Mouse (Mus musculus) myocyte (in vitro differentiated cells): ENCODE data around the gene Ppp1r14a. TPM values are rescaled to one million over a fixed set of nuclear protein-coding genes. Genes with fewer than 3 reads are reported as not detected.

Experiments
- H3K27me3 ChIP-seq: one replicate; pipeline ENCODE4 v1.6.1; 2011; ENCODE audit not compliant: control insufficient read depth, insufficient read depth, insufficient read length
- H3K36me3 ChIP-seq: one replicate; pipeline ENCODE4 v1.6.1; 2011; ENCODE audit not compliant: control insufficient read depth, insufficient read depth
- H3K4me2 ChIP-seq: one replicate; pipeline ENCODE4 v1.6.1; 2011; ENCODE audit warnings: low read depth, control low read depth
- H3K4me3 ChIP-seq: one replicate; pipeline ENCODE4 v1.5.1; 2011; ENCODE audit warnings: mild to moderate bottlenecking, control low read depth, moderate library complexity
- H3K79me2 ChIP-seq: one replicate; pipeline ENCODE4 v1.6.1; 2011; ENCODE audit not compliant: control insufficient read depth, insufficient read depth
- H3ac ChIP-seq: one replicate; pipeline ENCODE4 v1.6.1; 2011; ENCODE audit not compliant: control insufficient read depth, insufficient read length
- CEBPB ChIP-seq: IDR thresholded peaks from 2 replicates; pipeline ENCODE4 v1.6.1; 2011; ENCODE audit warnings: mild to moderate bottlenecking, moderate library complexity; ENCODE audit not compliant: poor library complexity, insufficient read depth, severe bottlenecking
- E2F4 ChIP-seq: IDR thresholded peaks from one replicate; pipeline ENCODE4 v1.6.1; 2011; ENCODE audit warnings: mild to moderate bottlenecking, control low read depth, moderate library complexity; ENCODE audit not compliant: insufficient read depth
- MAX ChIP-seq: IDR thresholded peaks from one replicate; pipeline ENCODE4 v1.6.1; 2011; ENCODE audit warnings: low read depth, mild to moderate bottlenecking, control low read depth
- MYOD1 ChIP-seq, 3 experiments: IDR thresholded peaks; one replicate each; pipeline ENCODE4 v1.6.1; 2011; ENCODE audit warnings: control low read depth in 2 of 3, low read depth in 2 of 3, mild to moderate bottlenecking in 2 of 3, moderate library complexity in 1 of 3; ENCODE audit not compliant: insufficient read length in 2 of 3, control insufficient read depth in 1 of 3
- MYOG ChIP-seq, 3 experiments: IDR thresholded peaks; one replicate each; pipeline ENCODE4 v1.6.1; 2011; ENCODE audit warnings: control low read depth in 2 of 3, low read depth in 2 of 3, mild to moderate bottlenecking in 2 of 3; ENCODE audit not compliant: insufficient read length in 2 of 3, control insufficient read depth in 1 of 3, insufficient read depth in 1 of 3
- POLR2A ChIP-seq: IDR thresholded peaks from one replicate; pipeline ENCODE4 v1.6.1; 2011; ENCODE audit warnings: low read depth, mild to moderate bottlenecking, control low read depth, moderate library complexity; ENCODE audit not compliant: insufficient read length
- POLR2AphosphoS2 ChIP-seq: IDR thresholded peaks from one replicate; pipeline ENCODE4 v1.6.1; 2011; ENCODE audit warnings: low read depth, control low read depth; ENCODE audit not compliant: insufficient read length
- REST ChIP-seq: IDR thresholded peaks from one replicate; pipeline ENCODE4 v1.6.1; 2011; ENCODE audit warnings: mild to moderate bottlenecking, control low read depth, moderate library complexity; ENCODE audit not compliant: insufficient read depth, insufficient read length
- SRF ChIP-seq: IDR thresholded peaks from one replicate; pipeline ENCODE4 v1.6.1; 2011; ENCODE audit warnings: low read depth; ENCODE audit not compliant: control insufficient read depth, insufficient read length
- TCF12 ChIP-seq: IDR thresholded peaks from one replicate; pipeline ENCODE4 v1.6.1; 2011; ENCODE audit warnings: mild to moderate bottlenecking, control low read depth; ENCODE audit not compliant: poor library complexity, insufficient read depth, severe bottlenecking
- TCF3 ChIP-seq: IDR thresholded peaks from one replicate; pipeline ENCODE4 v1.6.1; 2011; ENCODE audit warnings: low read depth, control low read depth; ENCODE audit not compliant: insufficient read length
- USF1 ChIP-seq: IDR thresholded peaks from one replicate; pipeline ENCODE4 v1.6.1; 2011; ENCODE audit warnings: low read depth, mild to moderate bottlenecking, control low read depth, moderate library complexity
- polyA plus RNA-seq: library from polyadenylated mRNA; unstranded; fragments of >200 nt; fragmentation: generic; extraction: Trizol; gene quantifications from one replicate; pipeline ENCODE4 v1.2.1, GENCODE M21; 2012; ENCODE audit warnings: missing spikeins

The Ppp1r14a gene
- 0.35 TPM for polyA plus RNA-seq

DNA sequence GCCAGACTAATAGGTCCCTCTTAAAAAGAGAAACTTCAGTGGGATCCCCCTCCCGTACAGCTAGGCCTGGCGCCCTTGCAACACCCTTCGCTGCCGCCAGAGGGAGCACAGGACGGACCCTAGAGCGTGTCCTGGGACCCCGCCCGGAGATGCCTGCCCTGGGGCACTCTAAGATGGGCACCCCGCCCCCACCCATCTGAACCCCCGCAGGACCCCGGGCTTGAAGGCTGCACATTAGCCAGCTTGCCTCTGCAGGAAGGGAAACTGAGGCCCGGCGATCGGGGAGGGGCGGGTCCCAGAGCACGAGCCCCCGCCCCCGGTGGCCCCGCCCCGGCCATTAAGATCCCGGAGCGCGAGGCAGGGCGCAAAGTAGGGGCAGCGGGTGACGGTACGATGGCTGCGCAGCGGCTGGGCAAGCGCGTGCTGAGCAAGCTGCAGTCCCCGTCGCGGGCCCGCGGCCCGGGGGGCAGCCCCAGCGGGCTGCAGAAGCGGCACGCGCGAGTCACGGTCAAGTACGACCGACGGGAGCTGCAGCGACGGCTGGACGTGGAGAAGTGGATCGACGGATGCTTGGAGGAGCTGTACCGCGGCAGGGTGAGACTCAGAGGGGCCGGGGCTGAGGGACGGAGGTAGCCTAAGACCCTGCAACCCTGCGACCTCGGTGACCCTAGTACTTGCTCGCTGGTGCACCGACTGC lies at the start of gene Ppp1r14a:
Ppp1r14a (plus strand) TSS at position 367 of the 697 bp plus-strand sequence.
- Histone ChIP-seq H3K27me3 (peaks cover 4% of the 10 kb centered on the region), H3K4me3 (no peak within 1 kb of the TSS), H3ac (no peak within 1 kb of the TSS), H3K4me2 (peak within 1 kb of the TSS; percentile 36), H3K79me2 (no peaks in the 10 kb centered on the region), H3K36me3 (no peaks in the 10 kb centered on the region)
- no peak for TF ChIP-seq TCF3

DNA sequence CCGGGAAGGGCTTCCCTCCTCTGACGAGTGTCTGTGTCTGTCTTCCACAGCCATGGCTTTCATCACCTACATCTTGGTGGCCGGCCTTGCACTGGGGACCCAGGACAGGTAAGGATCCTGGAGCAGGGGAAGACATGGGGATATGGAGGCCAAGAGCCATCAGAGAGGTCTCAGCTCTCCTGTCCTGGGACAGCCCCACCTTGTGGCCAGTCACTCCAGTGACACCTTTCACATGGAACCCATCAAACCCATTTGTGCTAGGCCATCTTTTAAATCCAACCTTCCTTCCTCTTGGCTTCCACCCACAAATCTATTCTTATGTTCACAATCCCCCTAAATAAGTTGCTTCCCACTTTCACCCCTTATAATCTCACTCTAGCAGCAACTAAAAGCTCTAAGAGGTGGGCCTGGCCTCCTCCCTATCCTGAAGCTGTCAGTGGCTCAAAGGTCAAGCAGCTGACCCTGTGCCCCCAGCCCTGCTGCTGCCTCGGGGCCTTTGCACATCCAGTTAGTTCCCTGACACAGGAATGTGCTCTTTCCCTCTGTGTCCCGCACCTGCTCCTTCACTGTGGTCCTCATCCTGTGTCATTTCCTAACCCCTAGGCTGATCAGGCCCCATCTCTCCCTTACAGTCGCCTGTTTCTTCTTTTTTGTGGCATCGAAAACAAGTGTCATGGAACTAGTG lies 44.2 kb upstream of the Ppp1r14a start:
- H3ac ChIP-seq, result no peak overlapping the region
- TF ChIP-seq E2F4 (no peak), MYOG (IDR thresholded peaks at IDR 0.05; ENCODE audit: control insufficient read depth in 1 of 3, insufficient read depth in 1 of 3, insufficient read length in 2 of 3, low read depth in 2 of 3) (no peak), MAX (no peak), REST (no peak), MYOD1 (IDR thresholded peaks at IDR 0.05; ENCODE audit: control insufficient read depth in 1 of 3, insufficient read length in 2 of 3, low read depth in 2 of 3) (no peak), TCF12 (no peak), SRF (no peak), POLR2AphosphoS2 (no peak), CEBPB (no peak), USF1 (no peak), TCF3 (no peak), POLR2A (no peak)
- H3K79me2 ChIP-seq, result no peaks in the 10 kb centered on the region
- no peaks in the 10 kb centered on the region for H3K27me3 ChIP-seq
- H3K4me2 ChIP-seq, result no peak overlapping the region
- no peaks in the 10 kb centered on the region for H3K36me3 ChIP-seq
- no peak overlapping the region for H3K4me3 ChIP-seq

DNA sequence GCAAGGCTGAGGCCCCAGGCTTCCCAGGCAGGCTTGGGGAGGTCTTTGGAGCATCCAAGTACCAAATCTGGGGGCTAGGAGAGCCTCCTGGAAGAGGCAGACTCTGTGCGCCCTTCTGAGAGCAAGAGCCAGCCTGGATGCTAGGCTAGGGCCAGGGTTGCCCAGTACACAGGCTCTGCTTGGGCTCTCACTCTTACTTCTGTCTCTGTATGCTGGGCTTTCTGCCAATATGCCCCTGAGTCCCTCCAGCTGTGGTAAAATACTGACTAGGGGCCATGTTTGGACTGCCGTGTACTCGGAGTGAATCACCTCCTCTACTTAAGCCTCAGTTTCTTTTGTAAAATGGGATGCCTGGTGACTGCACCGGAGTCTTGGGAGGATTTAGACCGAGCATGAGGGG lies 43.1 kb upstream of the Ppp1r14a start:
- H3K4me3 ChIP-seq, result no peak overlapping the region
- H3K36me3 ChIP-seq, result no peaks in the 10 kb centered on the region
- no peak for TF ChIP-seq CEBPB
- TF ChIP-seq TCF3, result no peak
- TF ChIP-seq E2F4, result no peak
- TF ChIP-seq TCF12, result no peak
- no peak for TF ChIP-seq POLR2AphosphoS2
- TF ChIP-seq MAX, result no peak
- no peak for TF ChIP-seq MYOG (IDR thresholded peaks at IDR 0.05; ENCODE audit: control insufficient read depth in 1 of 3, insufficient read depth in 1 of 3, insufficient read length in 2 of 3, low read depth in 2 of 3)
- TF ChIP-seq USF1, result no peak
- TF ChIP-seq POLR2A, result no peak
- no peak for TF ChIP-seq SRF
- no peak for TF ChIP-seq MYOD1 (IDR thresholded peaks at IDR 0.05; ENCODE audit: control insufficient read depth in 1 of 3, insufficient read length in 2 of 3, low read depth in 2 of 3)
- TF ChIP-seq REST, result no peak
- no peak overlapping the region for H3ac ChIP-seq
- no peaks in the 10 kb centered on the region for H3K79me2 ChIP-seq
- H3K27me3 ChIP-seq, result no peaks in the 10 kb centered on the region
- no peak overlapping the region for H3K4me2 ChIP-seq

GRCm38 (mm10) chr7:29246619-29247313 lies 42.3 kb upstream of the Ppp1r14a start:
- no peak for TF ChIP-seq MYOD1 (IDR thresholded peaks at IDR 0.05; ENCODE audit: control insufficient read depth in 1 of 3, insufficient read length in 2 of 3, low read depth in 2 of 3)
- no peak for TF ChIP-seq E2F4
- TF ChIP-seq MYOG (IDR thresholded peaks at IDR 0.05; ENCODE audit: control insufficient read depth in 1 of 3, insufficient read depth in 1 of 3, insufficient read length in 2 of 3, low read depth in 2 of 3), result no peak
- no peak for TF ChIP-seq SRF
- TF ChIP-seq USF1, result no peak
- TF ChIP-seq TCF12, result no peak
- no peak for TF ChIP-seq MAX
- TF ChIP-seq CEBPB, result no peak
- TF ChIP-seq POLR2AphosphoS2, result no peak
- TF ChIP-seq TCF3, result no peak
- no peak for TF ChIP-seq REST
- no peak for TF ChIP-seq POLR2A
- Histone ChIP-seq H3K4me3 (peak overlapping the region; percentile 59), H3K36me3 (no peaks in the 10 kb centered on the region), H3K4me2 (peak overlapping the region; percentile 94), H3K79me2 (no peaks in the 10 kb centered on the region), H3K27me3 (no peaks in the 10 kb centered on the region), H3ac (peak overlapping the region; percentile 22)
